ENCODE assay signal across 7 mouse cellular contexts in the genomic region with DNA sequence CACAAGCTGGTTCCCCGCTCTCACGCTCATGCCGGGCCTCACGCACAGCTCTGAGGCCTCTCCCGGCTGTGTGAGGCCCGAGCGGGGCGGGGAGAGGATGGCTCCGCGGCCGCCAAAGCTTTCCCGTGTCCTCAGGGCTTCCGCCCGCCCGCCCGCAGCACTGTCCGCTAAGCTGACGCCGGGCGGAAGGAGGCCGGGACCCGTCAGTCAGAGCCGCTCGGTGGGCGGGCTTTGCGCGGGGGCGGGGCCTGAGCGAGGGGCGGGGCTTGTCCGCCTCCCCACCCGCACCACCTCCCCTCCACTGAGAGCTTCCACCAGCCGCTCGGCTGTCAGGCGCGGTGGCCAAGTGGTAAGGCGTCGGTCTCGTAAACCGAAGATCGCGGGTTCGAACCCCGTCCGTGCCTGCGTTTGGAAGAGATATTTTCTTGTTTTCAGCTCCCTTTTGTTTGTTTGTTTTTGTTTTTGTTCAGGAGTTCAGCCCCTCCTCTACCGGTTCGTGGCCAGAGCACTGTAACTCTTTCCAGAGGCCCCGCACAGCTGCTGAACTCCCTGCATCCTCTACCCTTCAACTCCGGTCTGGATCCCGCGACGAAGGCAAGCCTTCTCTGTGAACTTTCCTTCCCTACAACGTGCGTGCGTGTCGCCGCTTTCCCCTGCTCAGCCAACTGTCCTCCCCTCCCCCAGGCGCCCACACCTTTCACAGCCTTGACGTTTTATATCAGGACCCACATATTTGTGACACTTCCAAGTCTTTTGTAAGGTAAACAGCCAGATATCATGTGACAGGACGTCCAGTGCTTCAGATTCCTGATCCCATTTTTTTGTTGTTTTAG.
DNase-seq lines count a peak whose midpoint lies in the region; ATAC-seq and TF ChIP-seq lines count a peak whose summit lies in the region.

No protein-coding gene starts in this region.

- ATAC-seq in embryonic facial prominence, embryonic 12.5 days (ENCODE audit: insufficient number of reproducible peaks, insufficient read depth, low FRiP score, low TSS enrichment) = peak; percentile 89
- peak; percentile 95 for ATAC-seq in limb, embryonic 13.5 days (ENCODE audit: low FRiP score, low read depth)
- ATAC-seq in midbrain, embryonic 16.5 days = peak; percentile 92

- H3K4me1 ChIP-seq in embryonic facial prominence, embryonic 12.5 days = peaks cover 24% of the 10 kb centered on the region
- peaks cover 4% of the 10 kb centered on the region; the same call in 1 of the 2 replicates for H3K4me1 ChIP-seq in heart, adult 2 months (ENCODE audit: control insufficient read depth, insufficient read depth, low read length)
- H3K4me1 ChIP-seq in limb, embryonic 13.5 days = peaks cover 37% of the 10 kb centered on the region
- peaks cover 21% of the 10 kb centered on the region for H3K4me1 ChIP-seq in midbrain, embryonic 16.5 days (ENCODE audit: control insufficient read depth, insufficient read depth, low read length)

- peak; percentile 99 for DNase-seq in adrenal gland, postnatal 25 days
- DNase-seq in heart, adult 2 months = peak; percentile 96 to 98
- DNase-seq in kidney, adult 8-10 months = peak; percentile 93 to 96
- DNase-seq in spleen, postnatal 10 days (ENCODE audit: low spot score in 2 of 2) = peak; percentile 96 to 98

- peak overlapping the region; percentile 98 for H3K27ac ChIP-seq in embryonic facial prominence, embryonic 12.5 days
- H3K27ac ChIP-seq in heart, adult 2 months = peak overlapping the region; percentile 94
- H3K27ac ChIP-seq in limb, embryonic 13.5 days = peak overlapping the region; percentile 97
- peak overlapping the region; percentile 98 for H3K27ac ChIP-seq in midbrain, embryonic 16.5 days (ENCODE audit: low read length)

- intact Hi-C loops in heart, adult 2 months (cut with DNase I) = no loop called here

- TF ChIP-seq EP300 in heart, adult 2 months (IDR thresholded peaks at IDR 0.05; ENCODE audit: insufficient read depth, low read depth, low read length) = peak; percentile 76; the same call in 1 of the 2 replicates

- WGBS in embryonic facial prominence, embryonic 12.5 days = under 1% methylated on average over 58 of the region's 61 CpGs
- under 1% methylated on average over 61 of the region's 61 CpGs for WGBS in heart, adult 2 months
- under 1% methylated on average over 57 of the region's 61 CpGs for WGBS in limb, embryonic 13.5 days
- WGBS in midbrain, embryonic 16.5 days = under 1% methylated on average over 49 of the region's 61 CpGs

- H3K9ac ChIP-seq in embryonic facial prominence, embryonic 12.5 days = peak overlapping the region; percentile 87
- H3K9ac ChIP-seq in heart, adult 2 months (ENCODE audit: low read depth, low read length) = peak overlapping the region; percentile 91
- peak overlapping the region; percentile 89 for H3K9ac ChIP-seq in limb, embryonic 13.5 days
- peak overlapping the region; percentile 92 for H3K9ac ChIP-seq in midbrain, embryonic 16.5 days (ENCODE audit: low read depth, low read length)

- no peak for TF ChIP-seq CTCF in heart, adult 2 months (IDR thresholded peaks at IDR 0.05)

- H3K4me2 ChIP-seq in embryonic facial prominence, embryonic 12.5 days (replicated peaks) = peak overlapping the region; percentile 68
- H3K4me2 ChIP-seq in limb, embryonic 13.5 days (replicated peaks) = peak overlapping the region; percentile 68
- H3K4me2 ChIP-seq in midbrain, embryonic 16.5 days (ENCODE audit: low read length) = peak overlapping the region; percentile 77

- H3K27me3 ChIP-seq in embryonic facial prominence, embryonic 12.5 days = peaks cover 6% of the 10 kb centered on the region
- no peaks in the 10 kb centered on the region for H3K27me3 ChIP-seq in heart, adult 2 months (ENCODE audit: control insufficient read depth, insufficient read depth, low read length)
- H3K27me3 ChIP-seq in limb, embryonic 13.5 days = peaks cover 9% of the 10 kb centered on the region
- no peaks in the 10 kb centered on the region for H3K27me3 ChIP-seq in midbrain, embryonic 16.5 days (ENCODE audit: control insufficient read depth, insufficient read depth, low read depth, low read length)

- H3K36me3 ChIP-seq in embryonic facial prominence, embryonic 12.5 days = 0 out of 2 replicates have a peak, but pooled peaks cover 6% of the 10 kb centered on the region
- no peaks in the 10 kb centered on the region for H3K36me3 ChIP-seq in heart, adult 2 months (ENCODE audit: control insufficient read depth, insufficient read depth, low read length)
- peaks cover 15% of the 10 kb centered on the region for H3K36me3 ChIP-seq in limb, embryonic 13.5 days
- no peaks in the 10 kb centered on the region for H3K36me3 ChIP-seq in midbrain, embryonic 16.5 days (ENCODE audit: control insufficient read depth, insufficient read depth, low read length)

- 0 out of 2 replicates have a peak, but pooled peaks cover 1% of the 10 kb centered on the region for H3K79me2 ChIP-seq in heart, adult 2 months (replicated peaks; ENCODE audit: control insufficient read depth, insufficient read depth, low read length)

- peak; percentile 86 for TF ChIP-seq POLR2A in heart, adult 2 months (IDR thresholded peaks at IDR 0.05; ENCODE audit: insufficient read depth, low read depth, low read length)

- H3K4me3 ChIP-seq in embryonic facial prominence, embryonic 12.5 days = peak overlapping the region; percentile 79
- H3K4me3 ChIP-seq in heart, adult 2 months = peak overlapping the region; percentile 91
- H3K4me3 ChIP-seq in limb, embryonic 13.5 days = peak overlapping the region; percentile 79
- peak overlapping the region; percentile 82 for H3K4me3 ChIP-seq in midbrain, embryonic 16.5 days (ENCODE audit: low read depth, low read length)

- no peaks in the 10 kb centered on the region for H3K9me3 ChIP-seq in embryonic facial prominence, embryonic 12.5 days
- no peaks in the 10 kb centered on the region for H3K9me3 ChIP-seq in limb, embryonic 13.5 days
- no peaks in the 10 kb centered on the region for H3K9me3 ChIP-seq in midbrain, embryonic 16.5 days (replicated peaks; ENCODE audit: control insufficient read depth, low read length, poor library complexity, severe bottlenecking)

Comparison
In these comparisons a context has a peak if more than half of its experiments do, and no peak if none do; other contexts are left out.
1. Peak in every context shown above with its lines: DNase-seq, ATAC-seq, H3K4me3 ChIP-seq and H3K27ac ChIP-seq.